Mouse (Mus musculus) kidney, postnatal 4 days (tissue): ENCODE data around the gene Dhx36.

Source experiments
- DNase-seq, 2 experiments: peaks; one replicate each; pipeline ENCODE4 v3.0.0; 2021; ENCODE audit warnings: mixed read lengths in 2 of 2

Dhx36 gene

GRCm38 (mm10) chr3:62418387-62419138 is 88.2 kb downstream of the Dhx36 start:
- DNase-seq: no peak
